Mouse (Mus musculus) spleen, adult 2 months (tissue): ENCODE data around the gene Grid2. TPM values are rescaled to one million over a fixed set of nuclear protein-coding genes. Genes with fewer than 3 reads are reported as not detected.

Experiments
- DNase-seq, 2 experiments: peaks; one replicate each; pipeline versions ENCODE4 v3.0.0 to v3.0.0-alpha.2; 2012 to 2021; ENCODE audit warnings: low spot score in 2 of 2, low read depth in 1 of 2
- H3K27ac ChIP-seq: fragments of 200-500 bp; 2 replicates; pipeline ENCODE4 v1.5.1; 2012; ENCODE audit warnings: low read length, inconsistent platforms; ENCODE audit not compliant: insufficient read depth
- H3K27me3 ChIP-seq: fragments of 200-500 bp; 2 replicates; pipeline ENCODE4 v1.6.1; 2012; ENCODE audit warnings: mild to moderate bottlenecking, moderate library complexity, low read length, inconsistent platforms; ENCODE audit not compliant: control insufficient read depth, insufficient read depth
- H3K36me3 ChIP-seq: fragments of 200-500 bp; 2 replicates; pipeline ENCODE4 v1.6.1; 2012; ENCODE audit warnings: mild to moderate bottlenecking, low read length, inconsistent platforms; ENCODE audit not compliant: control insufficient read depth, insufficient read depth
- H3K4me1 ChIP-seq: fragments of 200-500 bp; 2 replicates; pipeline ENCODE4 v1.6.1; 2011; ENCODE audit warnings: inconsistent platforms; ENCODE audit not compliant: control insufficient read depth, insufficient read depth, insufficient read length
- H3K4me3 ChIP-seq: fragments of 200-500 bp; 2 replicates; pipeline ENCODE4 v1.5.1; 2011; ENCODE audit warnings: mild to moderate bottlenecking, inconsistent platforms; ENCODE audit not compliant: insufficient read depth, insufficient read length; ENCODE audit errors: extremely low read depth
- CTCF ChIP-seq: fragments of 200-500 bp; IDR thresholded peaks from 2 replicates; pipeline ENCODE4 v1.5.1; 2011; ENCODE audit warnings: mild to moderate bottlenecking, inconsistent platforms; ENCODE audit not compliant: insufficient read depth, insufficient read length, insufficient replicate concordance; ENCODE audit errors: extremely low read depth
- POLR2A ChIP-seq: fragments of 200-500 bp; IDR thresholded peaks from 2 replicates; pipeline ENCODE4 v1.6.1; 2011; ENCODE audit warnings: low read depth, low read length, inconsistent platforms
- WGBS: fragments of 180-500 bp; shearing (Covaris S2); methylation state at CpG from one replicate; pipeline ENCODE4 v1.1.7; 2018; 5-methylcytosine and 5-hydroxymethylcytosine counted together
- polyA plus RNA-seq: library from polyadenylated mRNA; depleted of rRNA; stranded (reverse); fragments of >200 nt; gene quantifications from 2 replicates; pipeline ENCODE4 v1.2.3, GENCODE M21; 2012

Gene Grid2
- polyA plus RNA-seq, 1 experiment = 0.07 TPM

- Histone ChIP-seq H3K4me3 (no peak overlapping the region), H3K27ac (no peak overlapping the region), H3K27me3 (no peaks in the 10 kb centered on the region), H3K36me3 (no peaks in the 10 kb centered on the region), H3K4me1 (no peaks in the 10 kb centered on the region)
- no peak for DNase-seq
- WGBS = 46% methylated on average over 2 of the region's 2 CpGs
- TF ChIP-seq CTCF (no peak), POLR2A (no peak)
Measured at GRCm38 (mm10) chr6:64274319-64275114, 1018.8 kb downstream of the Grid2 start.

DNA sequence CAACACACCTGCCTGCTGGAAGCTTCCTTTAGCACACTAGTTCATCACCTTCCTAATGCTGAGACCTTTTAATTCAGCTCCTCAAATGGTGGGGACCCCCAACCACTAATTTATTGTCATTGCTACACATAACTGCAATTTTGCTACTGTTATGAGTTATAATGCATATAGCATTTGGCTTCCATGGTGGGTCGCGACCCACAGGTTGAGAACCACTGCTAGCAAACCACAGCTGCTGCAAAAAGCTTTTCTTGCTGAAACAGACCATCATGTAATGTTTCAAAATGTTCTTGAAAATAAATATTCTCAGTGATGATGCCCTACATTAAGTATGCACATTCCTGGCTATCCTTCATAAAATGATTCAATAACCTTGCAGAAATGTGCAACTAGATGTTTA lies 1024.3 kb downstream of the Grid2 start:
- Histone ChIP-seq H3K27ac (no peak overlapping the region), H3K36me3 (no peaks in the 10 kb centered on the region), H3K4me1 (no peaks in the 10 kb centered on the region), H3K4me3 (no peak overlapping the region), H3K27me3 (no peaks in the 10 kb centered on the region)
- DNase-seq = no peak
- TF ChIP-seq CTCF (no peak), POLR2A (no peak)
- WGBS = 96% methylated on average over 2 of the region's 2 CpGs

DNA sequence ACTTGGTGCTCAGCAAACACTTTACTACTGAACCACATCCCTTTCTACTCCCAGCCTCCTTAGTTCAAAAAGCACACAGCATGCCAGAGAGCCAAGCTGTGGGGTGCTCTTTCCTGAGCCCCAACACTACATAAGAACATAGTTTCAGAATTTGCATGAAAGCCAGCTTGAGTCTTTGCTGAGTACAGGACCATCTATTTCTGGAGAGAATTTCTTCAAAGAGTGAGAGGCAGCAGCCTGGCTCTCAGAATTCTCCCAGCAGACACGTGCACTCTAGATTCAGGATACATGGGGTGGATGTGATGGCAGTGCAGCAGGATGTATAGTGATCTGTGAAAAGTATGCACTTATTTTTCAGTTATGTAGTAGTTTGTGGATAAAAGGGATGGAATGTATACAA lies 1038.1 kb downstream of the Grid2 start:
- Histone ChIP-seq H3K36me3 (no peaks in the 10 kb centered on the region), H3K4me3 (no peak overlapping the region), H3K27ac (no peak overlapping the region), H3K27me3 (no peaks in the 10 kb centered on the region), H3K4me1 (no peaks in the 10 kb centered on the region)
- TF ChIP-seq CTCF (no peak), POLR2A (no peak)
- no peak for DNase-seq
- 68% methylated on average over 1 of the region's 1 CpGs for WGBS

- TF ChIP-seq POLR2A = no peak
- no peak for TF ChIP-seq CTCF
- H3K4me1 ChIP-seq = no peaks in the 10 kb centered on the region
- DNase-seq = no peak
- H3K27ac ChIP-seq = no peak overlapping the region
- H3K27me3 ChIP-seq = no peaks in the 10 kb centered on the region
- H3K36me3 ChIP-seq = no peaks in the 10 kb centered on the region
- no peak overlapping the region for H3K4me3 ChIP-seq
- 66% methylated on average over 1 of the region's 1 CpGs for WGBS
Measured at GRCm38 (mm10) chr6:64297633-64298032, 1042.0 kb downstream of the Grid2 start.

DNA sequence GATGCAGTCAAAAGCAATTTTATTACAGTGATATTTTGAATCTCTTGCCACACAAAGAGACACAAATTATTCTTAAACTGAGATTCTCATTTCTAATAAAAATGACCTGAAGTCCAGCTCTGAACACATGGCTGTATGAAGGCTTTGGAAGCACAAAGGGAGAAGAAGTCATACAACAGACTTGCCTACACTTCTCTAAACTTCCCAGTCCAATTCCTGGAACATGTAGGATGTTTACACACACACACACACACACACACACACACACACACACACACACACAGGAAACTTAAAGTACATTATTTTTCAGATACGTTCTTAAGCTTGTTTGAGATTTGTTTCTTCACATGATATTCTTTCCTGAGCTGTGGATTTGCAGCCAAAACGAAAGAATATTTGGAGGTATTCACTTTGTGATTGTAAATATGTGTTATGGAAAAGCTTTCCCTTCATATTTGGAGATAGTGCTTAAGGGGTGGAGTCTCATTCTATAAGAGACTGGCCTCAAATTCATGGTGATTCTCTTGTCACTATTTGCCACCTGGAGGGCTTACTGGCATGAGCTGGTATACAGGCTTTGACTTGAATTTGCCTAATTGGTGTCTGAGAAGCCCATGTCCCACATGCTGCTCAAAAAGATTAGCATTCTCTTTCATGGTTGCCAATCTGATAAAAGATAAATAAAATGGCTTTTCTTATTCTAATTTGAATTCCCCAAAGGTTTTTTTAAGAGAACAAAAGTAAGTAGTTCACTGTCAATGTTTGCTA lies 1049.2 kb downstream of the Grid2 start:
- no peak for DNase-seq
- TF ChIP-seq POLR2A = no peak
- TF ChIP-seq CTCF = no peak
- Histone ChIP-seq H3K4me3 (no peak overlapping the region), H3K27ac (no peak overlapping the region), H3K4me1 (no peaks in the 10 kb centered on the region), H3K36me3 (no peaks in the 10 kb centered on the region), H3K27me3 (no peaks in the 10 kb centered on the region)
- WGBS = 57% methylated on average over 2 of the region's 2 CpGs

DNA sequence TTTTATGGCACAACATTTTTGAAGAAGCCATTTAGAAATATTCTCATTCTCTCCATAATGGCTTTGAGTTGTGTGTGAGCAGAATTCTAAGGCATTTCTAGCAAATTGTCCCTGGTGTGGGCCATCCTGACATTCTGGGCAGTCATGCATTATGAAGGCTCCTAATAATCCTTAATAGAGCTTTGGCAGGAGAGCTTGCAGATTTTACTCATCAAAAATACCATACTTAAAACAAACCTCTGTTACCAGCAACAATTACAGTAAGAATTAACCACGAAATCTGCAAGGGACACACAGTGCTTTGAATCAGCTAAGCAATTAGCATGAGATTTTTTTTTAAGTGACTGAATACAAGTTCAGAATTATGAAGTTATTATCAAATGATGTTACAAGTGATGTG lies 1053.0 kb downstream of the Grid2 start:
- no peaks in the 10 kb centered on the region for H3K27me3 ChIP-seq
- WGBS = 63% methylated on average over 1 of the region's 1 CpGs
- no peak overlapping the region for H3K27ac ChIP-seq
- H3K4me1 ChIP-seq = no peaks in the 10 kb centered on the region
- DNase-seq = no peak
- H3K36me3 ChIP-seq = no peaks in the 10 kb centered on the region
- TF ChIP-seq POLR2A = no peak
- no peak for TF ChIP-seq CTCF
- H3K4me3 ChIP-seq = no peak overlapping the region

DNA sequence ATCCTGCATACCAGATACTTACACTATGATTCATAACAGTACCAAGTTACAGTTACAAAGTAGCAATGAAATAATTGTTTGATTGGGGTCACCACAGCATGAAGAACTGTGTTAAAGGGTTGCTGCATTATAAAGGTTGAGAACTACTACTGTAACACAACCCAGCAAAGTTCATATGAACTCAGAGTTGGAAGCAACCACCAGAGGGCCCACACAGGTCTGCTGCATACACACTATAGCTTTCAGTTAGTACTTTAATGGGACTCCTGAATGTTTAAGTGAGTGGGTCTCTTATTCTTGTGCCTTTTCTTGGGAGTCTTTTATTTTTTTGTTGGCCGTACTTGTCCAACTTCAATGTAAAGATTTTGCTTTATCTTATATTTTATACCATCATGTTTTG lies 1057.5 kb downstream of the Grid2 start:
- no peak for DNase-seq
- 95% methylated on average over 1 of the region's 1 CpGs for WGBS
- no peaks in the 10 kb centered on the region for H3K36me3 ChIP-seq
- H3K27ac ChIP-seq = no peak overlapping the region
- H3K4me3 ChIP-seq = no peak overlapping the region
- H3K27me3 ChIP-seq = no peaks in the 10 kb centered on the region
- no peaks in the 10 kb centered on the region for H3K4me1 ChIP-seq
- TF ChIP-seq CTCF (no peak), POLR2A (no peak)
